Mouse (Mus musculus) left cerebral cortex, adult 8-10 months (tissue): ENCODE measurements around the gene Foxm1. TPM values are rescaled to one million over a fixed set of nuclear protein-coding genes. Genes with fewer than 3 reads are reported as not detected.

ENCODE experiments used
- DNase-seq, 2 experiments: peaks; one replicate each; pipeline ENCODE4 v3.0.0; 2022; ENCODE audit warnings: low spot score in 2 of 2
- total RNA-seq, 4 experiments: library from RNA; stranded (reverse); gene quantifications; 2 replicates each; pipeline ENCODE4 v1.2.4; 2022

The Foxm1 gene
- total RNA-seq = 1 to 10 TPM in 3 of 4 experiments, under 1 TPM in 1; 0.81 to 1.8 (median 1.7) TPM

DNA sequence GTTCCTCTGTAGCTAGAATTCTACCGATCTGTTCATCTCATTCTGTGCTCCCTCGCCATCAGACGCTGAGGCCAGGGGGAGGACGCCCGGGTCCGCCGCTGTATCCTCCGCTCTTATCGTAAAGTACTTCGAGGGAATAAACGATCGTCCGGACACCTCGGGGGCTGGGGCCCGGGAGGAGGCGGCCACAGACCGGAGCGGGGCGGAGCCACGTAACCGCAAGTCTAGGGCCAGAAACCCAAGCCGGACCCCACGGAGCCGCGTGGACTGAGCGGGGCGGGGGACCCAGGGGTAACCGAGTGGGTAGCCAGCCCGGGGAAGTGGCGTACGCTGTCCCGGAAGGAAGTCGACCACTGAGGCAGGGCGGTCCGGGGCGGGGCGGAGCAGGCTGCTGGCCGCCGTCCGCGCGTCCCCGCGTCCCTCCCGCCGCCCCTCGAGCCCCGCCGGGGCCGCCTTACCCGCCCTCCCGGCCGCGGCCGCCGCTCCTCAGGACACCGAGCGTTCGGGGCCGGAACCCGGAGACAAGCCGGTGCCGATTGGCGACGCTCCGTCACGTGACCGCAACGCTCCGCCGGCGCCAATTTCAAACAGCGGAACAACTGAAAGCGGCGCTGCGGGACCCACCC is at the start of gene Foxm1, which contains the start of gene Rhno1:
Gene Foxm1, plus strand, starts transcription at position 587 of the 626 bp plus-strand sequence.
Gene Rhno1, minus strand, starts transcription at position 531 of the 626 bp plus-strand sequence.
- DNase-seq = peak; percentile 67 to 69

DNA sequence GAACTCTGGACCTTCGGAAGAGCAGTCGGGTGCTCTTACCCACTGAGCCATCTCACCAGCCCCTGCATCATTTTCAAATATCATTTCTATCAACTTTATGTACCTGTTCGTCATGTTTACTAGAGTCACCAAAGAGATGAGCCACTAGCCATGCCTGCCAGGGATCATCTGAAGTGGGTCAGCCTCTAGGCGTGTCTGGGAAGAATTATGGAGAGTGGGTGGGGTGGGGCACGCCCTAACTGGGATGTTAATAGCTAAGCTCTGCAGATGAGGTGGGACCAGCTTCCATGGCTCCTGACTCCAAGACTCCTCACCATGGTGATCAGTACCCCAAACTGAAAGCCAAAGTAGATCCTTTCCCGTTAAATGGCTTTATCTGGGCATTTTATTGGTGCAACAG is 48.0 kb upstream of the Foxm1 start:
- no peak for DNase-seq

DNA sequence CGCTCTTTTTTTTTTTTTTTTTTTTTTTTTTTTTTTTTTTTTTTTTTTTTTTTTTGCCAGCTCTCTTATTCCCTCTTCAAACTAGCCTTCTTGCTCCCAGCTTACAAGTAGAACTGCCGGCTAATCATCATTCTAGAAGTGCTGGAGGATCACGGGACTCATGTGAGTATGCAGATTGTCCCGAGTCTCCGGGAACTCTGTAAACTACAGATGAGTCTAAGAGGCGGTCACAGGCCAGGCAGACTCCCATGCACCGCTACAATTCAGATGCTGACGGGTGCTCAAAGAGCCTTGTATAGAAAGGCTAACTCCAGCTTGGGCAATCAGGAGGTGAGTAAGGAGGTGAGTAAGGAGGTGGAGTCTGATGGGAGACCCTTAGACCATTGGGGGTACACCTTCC is 47.2 kb upstream of the Foxm1 start:
- DNase-seq = no peak

DNA sequence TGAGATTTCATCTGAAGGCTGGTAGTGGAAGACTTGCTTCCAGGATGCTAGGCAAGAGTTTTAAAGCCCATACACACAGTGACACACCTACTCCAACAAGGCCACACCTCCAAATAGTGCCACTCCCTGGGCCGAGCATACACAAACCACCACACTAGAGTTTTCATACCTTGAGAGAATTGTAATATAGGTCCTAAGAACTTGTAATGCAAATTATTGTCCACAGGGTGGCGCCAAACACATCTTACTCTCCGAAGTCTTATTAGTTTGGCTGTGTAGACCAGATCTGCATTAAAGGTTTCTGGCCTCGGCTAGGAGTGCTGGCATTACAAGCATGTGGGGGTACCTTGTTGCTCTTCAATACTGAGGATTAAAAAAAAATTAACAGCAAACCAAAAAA is 44.5 kb upstream of the Foxm1 start:
- DNase-seq = no peak

DNA sequence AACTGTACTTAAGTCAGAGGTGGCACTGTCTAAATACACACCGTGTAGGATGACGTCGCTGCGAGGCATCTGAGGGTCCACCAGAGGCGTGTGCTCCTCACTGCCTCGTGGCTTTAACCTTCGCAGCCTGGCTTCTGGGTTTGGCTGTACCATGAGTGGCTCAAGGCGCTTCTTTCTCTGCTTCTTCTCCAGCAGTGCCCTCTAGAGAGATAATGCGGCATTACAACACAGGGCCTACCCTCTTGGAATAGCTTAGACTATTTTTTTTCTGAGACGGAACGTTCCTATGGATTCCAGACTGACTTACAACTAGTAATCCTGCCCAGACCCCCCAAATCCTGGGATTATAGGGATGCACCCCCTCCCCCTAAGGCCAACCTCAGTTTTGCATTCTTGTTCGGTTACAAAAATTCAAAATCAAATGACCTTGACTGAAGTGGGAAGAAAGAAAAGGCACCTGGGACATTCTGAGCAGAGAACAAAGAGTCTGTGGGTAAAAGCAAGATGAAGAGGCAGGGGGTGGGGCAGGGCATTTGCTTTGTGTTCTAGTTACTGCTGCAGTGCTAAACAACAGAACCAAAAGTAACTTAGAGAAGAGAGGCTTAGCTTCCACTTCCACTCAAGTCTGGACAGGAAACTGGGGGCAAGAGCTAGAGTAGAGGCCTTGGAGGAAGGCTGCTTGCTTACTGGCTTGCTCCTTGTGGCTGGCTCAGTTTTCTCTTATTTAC is 28.2 kb upstream of the Foxm1 start:
- DNase-seq = peak; percentile 45 to 54

DNA sequence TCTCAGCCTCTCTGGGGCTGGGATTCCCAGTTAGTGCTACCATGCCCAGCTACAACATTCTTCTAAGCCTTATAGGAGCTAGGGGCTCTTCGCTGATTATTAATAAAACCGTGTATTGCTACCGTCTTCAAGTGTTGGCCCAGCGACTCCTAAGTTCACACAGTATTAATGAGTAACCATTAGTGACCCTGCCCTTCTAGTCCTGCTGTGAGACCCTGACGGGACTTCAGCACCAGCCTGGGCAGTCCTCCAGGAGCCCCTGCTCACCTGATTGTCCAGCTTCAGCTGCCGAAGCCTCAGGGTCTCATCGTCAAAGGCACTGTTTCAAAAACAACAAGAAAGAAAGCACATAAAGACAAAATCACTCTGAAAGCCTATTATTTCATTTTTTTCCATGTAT is 25.3 kb upstream of the Foxm1 start:
- DNase-seq = no peak

DNA sequence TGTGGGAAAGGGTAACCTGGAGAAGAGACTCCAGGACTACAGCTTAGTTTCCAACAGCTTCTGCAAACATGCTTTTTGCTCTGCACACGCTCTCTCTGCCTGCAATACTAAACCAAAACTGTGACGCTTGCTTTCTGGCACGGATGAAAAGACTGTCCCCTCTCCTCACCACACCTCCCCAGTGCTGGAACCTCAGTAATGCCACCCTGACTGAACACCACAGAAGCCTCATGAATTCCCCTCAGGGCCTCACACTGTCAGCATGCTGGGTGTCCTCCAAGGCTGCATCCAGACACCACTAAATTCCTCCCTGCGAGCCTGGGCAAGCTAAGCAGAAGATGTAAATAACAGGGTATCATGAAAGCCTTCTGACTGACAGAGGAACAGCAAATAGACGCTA is 23.9 kb upstream of the Foxm1 start:
- DNase-seq = no peak

DNA sequence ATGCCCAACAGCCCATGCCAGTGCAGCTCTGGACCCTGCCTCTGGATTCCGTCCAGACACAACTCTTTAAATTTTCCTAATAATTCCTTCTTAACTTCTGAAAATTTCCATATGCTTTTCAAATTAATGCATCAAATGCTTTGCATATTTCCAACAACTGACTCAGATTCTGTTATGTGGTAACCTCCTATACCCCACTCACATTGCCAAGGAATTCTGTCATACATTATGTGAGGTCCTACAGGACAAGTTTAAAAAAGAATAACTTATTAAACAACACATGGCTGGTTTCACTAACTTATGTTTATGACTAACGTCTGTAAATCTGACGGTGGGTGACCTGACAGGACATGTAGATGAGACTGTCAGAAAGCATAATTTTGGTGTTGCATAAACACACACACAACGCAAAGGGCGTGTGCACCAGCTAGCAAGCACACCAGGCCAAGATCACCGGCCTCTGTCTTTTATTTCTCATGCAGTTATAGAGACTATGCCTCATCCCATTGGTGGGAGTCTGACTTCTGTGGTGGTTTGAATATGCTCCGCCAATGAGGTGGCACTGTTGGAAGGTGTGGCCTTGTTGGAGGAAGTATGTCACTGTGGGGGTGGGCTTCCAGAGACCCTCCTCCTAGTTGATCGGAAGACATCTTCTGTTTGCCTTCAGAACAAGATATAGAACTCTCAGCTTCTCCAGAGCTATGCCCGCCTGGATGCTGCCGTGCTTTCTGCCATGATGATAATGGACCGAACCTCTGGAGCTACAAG is 20.6 kb upstream of the Foxm1 start:
- no peak for DNase-seq

DNA sequence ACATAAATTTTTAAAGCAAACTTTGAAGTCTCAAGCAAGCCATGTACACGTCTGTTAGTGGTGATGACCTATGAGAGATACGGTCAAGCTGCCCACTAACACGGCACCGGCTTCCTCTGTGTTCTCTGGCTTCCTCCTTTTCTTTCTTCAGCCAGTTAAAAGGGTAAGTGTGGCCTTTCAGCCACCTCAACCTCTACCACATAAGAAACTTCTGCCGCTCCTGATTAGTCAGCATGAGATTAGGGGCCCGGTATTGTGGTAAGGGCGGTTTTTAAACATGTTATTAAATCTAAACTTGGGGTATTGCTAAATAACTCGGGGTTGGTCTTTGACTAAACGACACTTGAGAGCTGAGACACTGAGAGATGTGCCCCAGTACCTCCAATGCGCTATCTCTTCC is 17.1 kb upstream of the Foxm1 start:
- DNase-seq = no peak

DNA sequence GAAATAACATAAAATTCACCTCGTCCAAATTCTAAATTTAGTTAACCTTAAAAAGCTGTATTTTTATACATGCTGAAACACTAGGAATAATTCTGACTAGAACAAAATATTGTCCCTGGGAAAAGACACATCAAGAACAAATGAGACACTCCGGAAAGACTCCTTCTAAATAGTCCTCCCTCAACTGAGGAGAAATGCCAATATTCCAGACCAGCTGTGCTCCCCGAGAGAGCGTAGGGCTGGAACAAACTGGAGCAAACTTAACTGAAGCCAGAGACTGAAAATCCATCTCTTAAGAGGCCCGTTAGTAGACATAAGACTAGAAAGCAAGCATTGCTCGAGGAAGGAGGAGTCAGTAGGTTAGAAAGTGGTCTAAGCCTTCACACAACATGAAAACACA is 16.0 kb upstream of the Foxm1 start:
- no peak for DNase-seq

DNA sequence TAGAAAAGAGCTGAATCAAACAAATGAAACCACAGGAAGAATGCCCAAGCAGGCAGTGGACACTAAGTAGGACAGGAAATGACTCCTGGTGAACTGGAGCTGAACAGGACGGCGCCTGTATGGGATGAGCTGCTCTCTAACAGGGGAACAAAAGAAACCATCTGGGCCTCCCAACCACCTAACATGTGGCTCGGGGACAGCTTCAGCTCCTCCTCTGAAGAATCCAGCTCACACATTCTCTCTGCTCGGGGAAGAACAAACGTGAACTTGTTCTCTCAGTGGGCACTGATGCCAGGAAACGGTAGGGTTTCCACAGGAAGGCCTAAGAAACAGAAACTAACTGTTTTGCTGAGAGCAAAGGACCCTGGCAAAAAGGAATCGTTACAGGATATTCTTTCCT is 13.1 kb upstream of the Foxm1 start:
- no peak for DNase-seq

DNA sequence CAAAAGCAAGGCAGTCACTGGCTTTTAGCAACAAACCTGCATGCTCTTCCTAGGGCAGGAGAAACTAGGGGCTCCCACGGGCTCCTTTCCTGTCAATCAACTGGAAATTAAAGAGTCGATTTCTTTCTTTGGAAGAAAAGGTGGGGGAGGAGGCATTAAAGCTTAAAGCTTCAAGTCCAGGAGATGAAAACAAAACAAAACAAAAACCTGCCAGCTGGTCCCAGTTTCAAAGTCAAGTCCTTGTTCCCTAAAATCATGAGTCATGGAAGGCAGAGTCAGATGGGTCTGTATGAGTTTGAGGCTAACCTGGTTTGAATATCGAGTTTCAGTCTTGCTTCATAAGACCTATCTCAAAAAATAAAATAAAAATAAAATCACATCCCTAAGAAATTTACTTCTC is 8.6 kb upstream of the Foxm1 start:
- DNase-seq = no peak

DNA sequence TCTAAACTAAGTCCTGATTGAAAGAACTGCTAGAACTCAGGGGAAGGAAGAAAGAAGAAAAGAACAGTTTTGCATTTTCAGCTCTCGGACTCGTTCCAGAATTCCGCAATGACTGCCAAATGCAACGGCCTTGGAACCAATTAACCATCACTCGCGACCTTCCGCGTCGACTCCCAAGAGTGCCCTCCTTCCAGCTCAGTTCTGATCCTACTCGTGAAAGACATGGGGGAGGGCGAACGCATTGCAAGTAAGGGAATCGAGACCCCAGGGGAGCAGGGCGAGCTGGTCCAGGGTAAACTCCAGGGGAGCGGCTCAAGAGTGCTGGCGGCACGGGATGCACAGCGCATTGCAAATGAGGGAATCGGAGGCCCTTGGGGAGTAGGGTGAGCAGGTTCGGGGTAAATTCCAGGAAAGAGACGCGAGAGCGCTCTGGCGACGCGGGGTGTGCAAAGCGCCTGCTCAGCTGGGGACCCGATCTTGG is 7.5 kb upstream of the Foxm1 start:
- peak; percentile 34 to 46 for DNase-seq

DNA sequence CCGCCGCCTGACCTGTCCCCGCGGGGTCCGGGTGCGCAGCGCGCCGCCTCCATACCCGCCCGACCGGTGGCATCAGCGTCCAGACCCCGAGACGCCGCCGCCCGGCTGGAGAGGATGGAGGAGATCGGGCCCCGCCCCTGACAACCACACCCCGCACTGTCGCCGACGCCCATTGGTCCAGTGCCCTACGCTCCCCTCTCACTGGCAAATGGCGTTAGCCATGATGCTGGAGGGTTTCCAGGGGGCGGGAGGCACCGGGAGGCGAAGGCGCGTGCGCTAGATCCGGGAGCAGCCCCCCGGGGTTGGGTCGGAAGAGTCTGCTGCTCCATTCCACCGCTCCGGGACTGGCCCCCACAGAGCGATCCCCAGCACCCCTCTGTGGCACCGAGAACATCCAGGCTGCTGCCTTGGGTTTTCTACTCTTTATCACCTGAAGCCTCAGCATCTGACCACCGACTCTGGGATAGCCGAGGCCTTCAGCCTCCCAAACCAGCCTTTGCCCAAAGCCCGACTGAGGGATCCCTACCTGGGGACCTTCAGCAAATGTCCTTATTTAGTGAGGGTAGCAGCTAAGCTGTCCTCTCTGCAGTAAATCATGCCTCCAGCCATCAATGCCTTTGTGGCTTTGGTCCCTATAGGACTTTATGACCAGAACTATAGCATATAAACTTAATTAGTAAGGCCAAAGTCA is 6.9 kb upstream of the Foxm1 start, which contains the start of gene Tulp3:
Gene Tulp3, minus strand, starts transcription at position 126 of the 691 bp plus-strand sequence.
- DNase-seq = peak; percentile 90 to 97

DNA sequence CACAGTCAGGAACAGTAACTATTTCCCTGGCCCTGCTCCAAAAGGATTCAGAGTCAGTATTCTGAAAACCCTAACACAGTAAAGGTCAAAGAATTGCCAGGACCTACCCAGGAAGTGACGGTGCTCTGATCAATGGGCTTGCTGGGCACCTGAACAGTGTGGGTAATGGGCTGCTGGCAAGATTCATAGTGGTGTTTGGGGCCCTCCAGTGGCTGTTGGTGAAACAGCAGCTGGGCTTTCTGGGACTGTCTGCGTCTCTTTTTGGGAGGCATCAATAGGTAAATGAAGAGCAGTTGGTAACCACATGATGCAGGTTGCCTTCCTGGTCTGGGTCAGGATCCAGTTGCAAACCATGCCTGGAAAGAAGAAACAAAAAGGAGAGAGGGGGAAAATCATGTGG is 3.8 kb upstream of the Foxm1 start:
- DNase-seq = peak in 1 of 2 experiments; percentile 76

DNA sequence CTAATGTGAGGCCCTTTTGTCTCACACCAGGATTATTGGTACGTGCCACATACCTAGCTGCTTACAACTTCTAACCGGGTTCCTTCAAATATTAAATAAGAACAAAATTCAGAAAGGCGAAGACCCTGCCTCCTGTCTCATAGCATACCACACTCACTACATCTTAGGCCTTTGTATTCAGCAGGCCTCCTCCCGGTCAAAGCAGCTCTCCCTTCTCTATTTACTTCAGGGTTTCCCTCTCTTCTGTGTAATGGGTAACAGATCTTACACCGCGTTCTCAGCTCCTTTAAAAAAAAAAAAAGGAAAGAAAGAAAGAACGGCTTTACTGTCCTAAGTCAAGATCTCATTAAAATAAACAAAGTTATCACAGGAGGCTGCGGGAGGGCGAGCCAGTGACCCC is 866 bp upstream of the Foxm1 start:
- no peak for DNase-seq

DNA sequence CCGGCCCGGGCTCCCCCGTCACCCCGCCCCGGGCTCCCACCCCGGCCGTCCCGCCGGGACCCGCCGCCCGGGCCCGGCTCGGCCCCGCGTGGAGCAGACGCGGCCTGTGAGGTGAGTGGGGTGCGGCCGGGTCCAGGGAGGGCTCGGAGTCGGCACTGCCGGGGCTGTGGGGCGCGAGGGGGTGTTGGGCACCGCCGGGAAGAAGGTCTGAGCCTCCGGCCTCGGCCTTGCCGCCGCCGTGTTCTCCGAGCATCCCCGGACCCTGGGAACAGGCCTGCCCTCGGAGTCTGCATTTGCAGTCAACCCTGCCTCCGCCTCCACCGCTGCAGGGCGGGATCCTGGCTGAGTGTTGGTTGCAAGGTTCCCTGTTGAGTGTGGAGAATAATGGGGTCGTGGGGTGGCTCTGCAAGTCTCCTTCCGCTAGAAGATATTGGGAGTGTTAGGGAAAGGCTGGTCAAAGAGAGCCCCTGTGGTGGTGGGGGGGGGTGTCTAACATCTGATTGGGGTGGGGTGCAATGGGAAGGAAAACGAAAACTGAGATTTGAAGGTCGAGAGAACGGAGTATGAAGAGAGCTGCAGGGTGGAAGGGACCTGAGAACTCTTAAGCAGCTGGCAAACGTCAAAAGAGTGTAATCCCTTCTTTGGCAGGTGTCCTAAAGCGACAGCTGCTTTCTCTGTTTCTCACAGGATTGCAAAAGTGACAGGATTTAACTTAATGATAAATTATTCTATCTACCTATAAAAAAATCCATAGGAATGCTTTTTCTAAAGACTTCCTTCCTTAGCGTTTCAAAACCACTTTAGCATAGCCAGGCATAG is 449 bp downstream of the Foxm1 start:
- DNase-seq = no peak

DNA sequence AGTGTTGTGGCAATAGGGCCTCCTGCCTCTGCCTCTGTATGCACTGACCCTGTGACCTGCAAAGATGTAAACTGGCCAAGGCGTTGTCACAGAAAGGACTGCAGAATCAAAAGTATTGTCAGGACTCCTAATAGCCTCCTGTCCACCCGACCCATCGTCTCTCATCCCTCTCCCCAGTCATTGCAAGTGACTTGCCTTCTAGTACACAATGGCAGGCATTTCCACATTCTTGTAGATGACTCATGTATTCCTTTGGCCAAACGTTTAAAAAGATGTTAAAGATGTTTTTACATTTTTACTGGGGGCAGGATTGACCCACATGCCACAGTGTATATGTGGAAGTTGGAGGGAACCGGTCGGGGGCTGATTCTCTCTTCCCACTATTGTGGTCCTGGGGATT is 2.0 kb downstream of the Foxm1 start:
- no peak for DNase-seq

DNA sequence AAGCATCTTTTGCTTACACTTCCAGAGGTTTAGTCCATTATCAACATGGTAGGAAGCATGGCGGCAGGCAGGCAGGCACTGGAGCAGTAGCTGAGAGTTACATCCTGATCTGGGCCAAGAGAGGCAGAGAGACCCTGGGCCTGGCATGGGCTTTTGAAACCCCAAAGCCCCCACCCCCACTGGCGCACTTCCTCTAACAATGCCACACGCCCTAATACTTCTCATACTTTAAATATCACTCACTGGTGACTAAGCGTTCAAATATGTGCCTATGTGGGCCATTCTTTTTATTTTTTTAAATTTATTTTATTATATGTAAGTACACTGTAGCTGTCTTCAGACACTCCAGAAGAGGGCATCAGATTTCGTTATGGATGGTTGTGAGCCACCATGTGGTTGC is 3.7 kb downstream of the Foxm1 start:
- no peak for DNase-seq

DNA sequence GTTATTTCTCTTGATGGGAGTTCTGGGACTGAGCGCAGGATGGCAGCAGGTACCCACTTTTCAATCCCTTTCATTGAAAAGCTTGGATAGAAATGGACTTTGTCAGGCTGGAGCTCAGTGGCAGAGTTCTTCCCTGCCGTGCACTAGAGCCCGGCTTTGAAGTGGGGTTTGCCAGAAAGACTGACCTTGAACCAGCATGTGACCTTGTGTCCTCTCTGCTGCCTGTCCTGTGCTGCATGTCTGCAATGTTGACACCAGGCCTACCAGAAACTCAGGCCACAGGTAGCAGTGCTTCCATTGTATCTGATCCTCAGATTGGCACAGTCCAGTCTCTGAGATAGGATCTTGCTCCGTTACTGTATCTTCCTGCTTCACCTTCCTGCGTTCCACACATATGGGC is 7.3 kb downstream of the Foxm1 start:
- DNase-seq = no peak

DNA sequence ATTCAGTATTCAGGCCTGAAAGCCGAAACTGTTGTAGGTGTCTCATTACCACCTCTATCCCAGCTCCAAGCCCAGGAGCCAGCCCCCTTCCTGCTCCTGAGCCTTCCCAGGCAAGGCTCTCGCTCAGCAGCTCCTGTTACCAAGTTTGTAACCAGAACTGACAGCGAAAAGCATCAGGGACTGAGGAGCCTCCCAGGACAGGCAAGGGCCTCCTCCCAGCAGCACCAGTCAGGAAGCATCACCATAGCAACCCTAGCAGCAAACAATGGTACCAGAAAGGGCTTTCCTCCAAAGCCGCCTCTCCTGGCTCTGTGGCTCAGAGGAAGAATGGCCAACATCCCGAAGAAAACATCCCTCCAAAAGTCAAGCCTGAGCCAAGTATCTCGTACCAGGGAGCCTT is 12.4 kb downstream of the Foxm1 start, which contains the start of the genes Tex52 and Gm44596:
Gene Tex52, plus strand, starts transcription at position 265 of the 400 bp plus-strand sequence.
Gene Gm44596, plus strand, starts transcription at position 312 of the 400 bp plus-strand sequence.
- DNase-seq = peak in 1 of 2 experiments; percentile 36
